Mouse (Mus musculus) heart, embryonic 12.5 days (tissue): Measurements from ENCODE around the gene Copg2. TPM values are rescaled to one million over a fixed set of nuclear protein-coding genes. Genes with fewer than 3 reads are reported as not detected.
A peak's percentile ranks its signal among the peaks of the same experiment; 100 is the strongest.

Source experiments
- ATAC-seq: fragments of 200-750 bp; cut with Nextera tagmentation; 2 replicates; pipeline ENCODE4 v1.8.0; 2017; ENCODE audit warnings: moderate TSS enrichment, moderate library complexity; ENCODE audit not compliant: insufficient number of reproducible peaks, low FRiP score
- H3K27ac ChIP-seq: fragments of 300-500 bp; sonication (generic); 2 replicates; pipeline ENCODE4 v1.5.1; 2016; ENCODE audit warnings: mild to moderate bottlenecking, moderate library complexity; ENCODE audit not compliant: poor library complexity, severe bottlenecking
- H3K27me3 ChIP-seq: fragments of 300-500 bp; sonication (generic); replicated peaks from 2 replicates; pipeline ENCODE4 v1.6.1; 2016; ENCODE audit warnings: mild to moderate bottlenecking, moderate library complexity
- H3K36me3 ChIP-seq: fragments of 300-500 bp; sonication (generic); 2 replicates; pipeline ENCODE4 v1.6.1; 2016; ENCODE audit warnings: mild to moderate bottlenecking, moderate library complexity
- H3K4me1 ChIP-seq: fragments of 300-500 bp; sonication (generic); replicated peaks from 2 replicates; pipeline ENCODE4 v1.6.1; 2016; ENCODE audit warnings: mild to moderate bottlenecking
- H3K4me2 ChIP-seq: fragments of 300-500 bp; sonication (generic); 2 replicates; pipeline ENCODE4 v1.6.1; 2016; ENCODE audit warnings: mild to moderate bottlenecking, moderate library complexity
- H3K4me3 ChIP-seq: fragments of 300-500 bp; sonication (generic); 2 replicates; pipeline ENCODE4 v1.5.1; 2016; ENCODE audit warnings: mild to moderate bottlenecking
- H3K9ac ChIP-seq: fragments of 300-500 bp; sonication (generic); 2 replicates; pipeline ENCODE4 v1.6.1; 2016; ENCODE audit warnings: mild to moderate bottlenecking, moderate library complexity
- H3K9me3 ChIP-seq: fragments of 300-500 bp; sonication (generic); replicated peaks from 2 replicates; pipeline ENCODE4 v1.6.1; 2016; ENCODE audit warnings: mild to moderate bottlenecking, moderate library complexity
- WGBS: fragments of 180-500 bp; shearing (Covaris S2); methylation state at CpG from one replicate; pipeline ENCODE4 v1.1.7; 2016; 5-methylcytosine and 5-hydroxymethylcytosine counted together
- polyA plus RNA-seq: library from polyadenylated mRNA; unstranded; fragments of >200 nt; fragmentation: Nextera tagmentation; extraction: Ambion mirVana; gene quantifications from 2 replicates; pipeline ENCODE4 v1.2.1, GENCODE M21; 2016

Gene Copg2
- polyA plus RNA-seq, 1 experiment from 2014 or later = 29.7 TPM

DNA sequence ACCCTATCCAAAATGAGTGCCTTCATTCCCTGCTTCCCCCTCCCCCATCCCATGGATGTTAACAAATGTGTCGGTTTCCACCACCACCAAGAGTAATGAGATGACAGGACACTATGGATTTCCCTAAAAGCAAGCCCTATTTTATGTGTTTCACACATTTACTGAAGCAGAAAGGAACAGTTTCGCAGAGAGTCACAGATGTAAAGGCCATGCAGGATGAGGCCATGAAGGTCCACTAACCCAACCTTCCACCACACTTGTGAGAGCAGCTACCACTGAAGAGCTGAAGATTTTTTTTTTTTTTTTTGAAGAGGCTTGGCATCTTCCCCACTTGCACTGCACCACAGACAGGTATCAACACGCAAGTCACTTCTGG, 787 bp downstream of the Copg2 start:
- ATAC-seq = no peak
- Histone ChIP-seq H3K4me3 (peak overlapping the region; percentile 78), H3K36me3 (no peaks in the 10 kb centered on the region), H3K9ac (peak overlapping the region; percentile 84), H3K27ac (peak overlapping the region; percentile 96), H3K9me3 (no peaks in the 10 kb centered on the region), H3K4me1 (peaks cover 11% of the 10 kb centered on the region), H3K4me2 (peak overlapping the region; percentile 69), H3K27me3 (no peaks in the 10 kb centered on the region)
- WGBS = 25% methylated on average over 3 of the region's 3 CpGs

GRCm38 (mm10) chr6:30893081-30893480, 3.5 kb downstream of the Copg2 start:
- H3K9me3 ChIP-seq = no peaks in the 10 kb centered on the region
- H3K4me3 ChIP-seq = no peak overlapping the region
- peaks cover 11% of the 10 kb centered on the region for H3K4me1 ChIP-seq
- H3K36me3 ChIP-seq = peaks cover 18% of the 10 kb centered on the region
- ATAC-seq = no peak
- no peak overlapping the region for H3K4me2 ChIP-seq
- no peak overlapping the region for H3K9ac ChIP-seq
- no peak overlapping the region for H3K27ac ChIP-seq
- WGBS = 80% methylated on average over 4 of the region's 4 CpGs
- H3K27me3 ChIP-seq = no peaks in the 10 kb centered on the region

DNA sequence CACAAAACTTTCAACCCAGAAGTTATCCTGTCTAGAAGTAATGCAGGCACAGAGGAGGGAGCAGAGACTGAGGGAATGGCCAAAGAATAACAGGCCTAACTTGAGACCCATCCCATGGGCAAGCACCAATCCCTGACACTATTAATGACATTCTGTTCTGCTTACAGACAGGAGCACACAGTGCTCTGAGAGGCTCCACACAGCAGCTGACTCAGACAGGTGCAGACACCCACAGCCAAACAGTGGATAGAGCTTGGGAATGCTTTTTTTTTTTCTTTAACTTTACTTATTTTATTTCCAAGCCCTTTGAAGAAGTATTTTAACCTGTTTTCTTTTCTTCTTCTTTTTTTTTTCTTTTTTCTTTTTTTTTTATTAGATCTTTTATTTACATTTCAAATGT, 4.8 kb downstream of the Copg2 start:
- ATAC-seq = no peak
- no peaks in the 10 kb centered on the region for H3K27me3 ChIP-seq
- no peak overlapping the region for H3K4me3 ChIP-seq
- no peaks in the 10 kb centered on the region for H3K9me3 ChIP-seq
- H3K4me1 ChIP-seq = peaks cover 8% of the 10 kb centered on the region; the same call in 1 of the 2 replicates
- peaks cover 20% of the 10 kb centered on the region for H3K36me3 ChIP-seq
- no peak overlapping the region for H3K9ac ChIP-seq
- H3K27ac ChIP-seq = no peak overlapping the region
- H3K4me2 ChIP-seq = no peak overlapping the region

DNA sequence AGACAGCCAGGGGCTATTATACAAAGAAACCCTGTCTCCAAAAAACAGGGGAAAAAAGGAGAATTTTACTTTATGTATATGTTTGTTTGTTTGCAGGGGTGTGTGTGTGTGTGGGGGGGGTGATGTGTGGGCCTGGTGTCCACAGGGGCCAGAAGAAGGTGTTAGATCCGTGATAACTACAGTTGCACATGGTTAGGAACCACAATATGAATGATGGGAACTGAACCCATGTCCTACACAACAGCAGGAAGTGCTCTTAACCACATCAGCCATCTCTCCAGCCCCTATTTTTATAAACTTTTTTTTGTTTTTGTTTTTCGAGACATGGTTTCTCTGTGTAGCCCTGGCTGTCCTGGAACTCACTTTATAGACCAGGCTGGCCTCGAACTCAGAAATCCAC, 11.7 kb downstream of the Copg2 start:
- no peaks in the 10 kb centered on the region for H3K4me1 ChIP-seq
- no peak overlapping the region for H3K9ac ChIP-seq
- 80% methylated on average over 3 of the region's 3 CpGs for WGBS
- no peaks in the 10 kb centered on the region for H3K27me3 ChIP-seq
- H3K4me2 ChIP-seq = no peak overlapping the region
- peaks cover 48% of the 10 kb centered on the region for H3K36me3 ChIP-seq
- no peaks in the 10 kb centered on the region for H3K9me3 ChIP-seq
- H3K27ac ChIP-seq = no peak overlapping the region
- H3K4me3 ChIP-seq = no peak overlapping the region
- ATAC-seq = no peak

DNA sequence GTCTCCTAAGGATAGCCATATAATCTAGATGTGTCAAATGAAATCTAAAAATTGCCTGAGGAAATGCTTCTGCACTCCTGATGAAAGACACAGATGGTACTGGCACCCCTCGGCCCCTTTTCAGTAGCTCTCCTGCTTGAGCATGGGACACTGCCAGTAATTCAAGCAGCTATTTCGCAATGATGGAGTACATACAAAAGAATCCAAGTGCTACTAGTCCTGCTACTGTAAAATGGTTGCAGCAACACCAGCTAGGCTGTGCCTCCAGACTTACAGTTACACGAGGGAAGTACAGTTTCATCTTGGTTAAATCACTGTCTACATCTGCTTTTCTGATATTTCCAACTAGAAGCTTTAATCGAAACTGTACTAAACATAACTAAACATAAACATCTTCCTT, 13.1 kb downstream of the Copg2 start:
- Histone ChIP-seq H3K27me3 (no peaks in the 10 kb centered on the region), H3K36me3 (peaks cover 38% of the 10 kb centered on the region), H3K4me3 (no peak overlapping the region), H3K4me1 (no peaks in the 10 kb centered on the region), H3K27ac (no peak overlapping the region), H3K9ac (no peak overlapping the region), H3K4me2 (no peak overlapping the region), H3K9me3 (no peaks in the 10 kb centered on the region)
- WGBS = 85% methylated on average over 4 of the region's 4 CpGs
- no peak for ATAC-seq

DNA sequence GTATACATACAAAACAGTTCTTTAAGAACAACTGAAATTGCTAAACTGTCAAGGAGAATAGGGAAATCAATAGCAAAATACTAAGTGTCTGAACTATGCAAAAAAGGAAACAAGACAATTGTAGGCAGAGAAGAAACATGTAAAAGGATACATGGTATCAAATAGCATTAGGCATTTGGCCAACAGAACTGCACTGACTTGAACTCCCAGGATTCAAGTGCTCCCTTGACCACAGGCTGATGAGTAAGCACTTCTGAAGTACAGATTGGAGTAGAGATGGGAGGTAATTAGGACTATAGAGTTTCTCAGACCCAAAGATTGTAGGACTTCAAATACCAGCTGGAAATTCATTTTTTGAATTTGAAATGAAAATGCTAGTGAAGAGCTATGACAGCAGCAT, 19.9 kb downstream of the Copg2 start:
- H3K9me3 ChIP-seq = no peaks in the 10 kb centered on the region
- no peaks in the 10 kb centered on the region for H3K27me3 ChIP-seq
- peaks cover 40% of the 10 kb centered on the region for H3K36me3 ChIP-seq
- no peak for ATAC-seq
- H3K27ac ChIP-seq = no peak overlapping the region
- no peak overlapping the region for H3K4me3 ChIP-seq
- no peak overlapping the region for H3K4me2 ChIP-seq
- H3K9ac ChIP-seq = no peak overlapping the region
- 0 out of 2 replicates have a peak, but pooled peaks cover 4% of the 10 kb centered on the region for H3K4me1 ChIP-seq

GRCm38 (mm10) chr6:30866501-30866900, 30.1 kb downstream of the Copg2 start:
- Histone ChIP-seq H3K36me3 (peaks cover 5% of the 10 kb centered on the region), H3K27me3 (no peaks in the 10 kb centered on the region), H3K4me2 (no peak overlapping the region), H3K4me3 (no peak overlapping the region), H3K4me1 (0 out of 2 replicates have a peak, but pooled peaks cover 3% of the 10 kb centered on the region), H3K9me3 (no peaks in the 10 kb centered on the region), H3K27ac (peak overlapping the region; percentile 29; the same call in 1 of the 2 replicates), H3K9ac (no peak overlapping the region)
- WGBS = 64% methylated on average over 1 of the region's 1 CpGs
- no peak for ATAC-seq

- WGBS = 75% methylated on average over 3 of the region's 3 CpGs
- no peak overlapping the region for H3K9ac ChIP-seq
- ATAC-seq = no peak
Observed at GRCm38 (mm10) chr6:30865031-30865678, 31.4 kb downstream of the Copg2 start.

DNA sequence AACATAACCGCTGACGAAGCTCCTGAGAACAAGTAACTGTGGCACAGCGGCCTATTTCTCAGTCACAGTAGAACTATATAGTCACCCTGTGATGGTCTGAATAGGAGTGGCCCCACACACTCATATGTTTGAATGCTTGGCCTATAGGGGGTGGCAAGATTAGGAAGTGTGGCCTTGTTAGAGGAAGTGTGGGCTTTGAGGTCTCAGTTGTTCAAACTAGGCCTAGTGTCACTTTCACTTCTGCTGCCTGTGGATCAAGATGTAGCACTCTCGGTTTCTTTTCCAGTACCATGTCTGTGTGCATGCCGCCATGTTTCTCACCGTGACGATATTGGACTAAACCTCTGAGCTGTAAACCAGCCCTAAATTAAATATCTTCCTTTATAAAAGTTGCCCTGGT, 40.6 kb downstream of the Copg2 start:
- Histone ChIP-seq H3K9ac (no peak overlapping the region), H3K27ac (no peak overlapping the region), H3K27me3 (no peaks in the 10 kb centered on the region), H3K9me3 (no peaks in the 10 kb centered on the region), H3K36me3 (peaks cover 35% of the 10 kb centered on the region), H3K4me2 (no peak overlapping the region), H3K4me3 (no peak overlapping the region), H3K4me1 (no peaks in the 10 kb centered on the region)
- WGBS = 93% methylated on average over 7 of the region's 7 CpGs
- ATAC-seq = no peak

More at GRCm38 (mm10) chr6:30865031-30865678, 31.4 kb downstream of the Copg2 start:
- H3K27ac ChIP-seq = no peak overlapping the region
- H3K9me3 ChIP-seq = no peaks in the 10 kb centered on the region
- no peak overlapping the region for H3K4me2 ChIP-seq
- peaks cover 5% of the 10 kb centered on the region; the same call in 1 of the 2 replicates for H3K36me3 ChIP-seq
- no peak overlapping the region for H3K4me3 ChIP-seq
- H3K27me3 ChIP-seq = no peaks in the 10 kb centered on the region
- 0 out of 2 replicates have a peak, but pooled peaks cover 3% of the 10 kb centered on the region for H3K4me1 ChIP-seq

DNA sequence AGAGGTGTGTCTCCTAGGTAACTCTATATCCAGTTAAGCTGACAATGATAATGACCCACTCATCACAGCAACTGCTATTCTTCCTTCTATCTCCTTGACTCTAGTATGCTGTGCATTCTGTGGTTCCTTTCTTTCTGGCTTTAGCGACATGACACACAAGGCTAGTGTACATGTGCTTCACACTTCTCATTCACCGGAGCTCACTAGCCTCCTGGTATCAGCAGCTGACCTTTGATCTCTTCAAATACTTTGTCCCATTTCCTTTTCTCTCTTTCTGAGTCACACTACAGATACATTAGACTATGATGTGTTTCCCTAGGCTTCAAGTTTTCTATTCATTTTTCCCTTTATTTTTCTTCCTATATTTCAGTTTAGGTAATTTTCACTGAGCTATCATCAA, 41.4 kb downstream of the Copg2 start:
- H3K27me3 ChIP-seq = no peaks in the 10 kb centered on the region
- 70% methylated on average over 2 of the region's 2 CpGs for WGBS
- no peak overlapping the region for H3K9ac ChIP-seq
- H3K36me3 ChIP-seq = peaks cover 31% of the 10 kb centered on the region
- no peaks in the 10 kb centered on the region for H3K4me1 ChIP-seq
- no peak overlapping the region for H3K4me2 ChIP-seq
- no peak overlapping the region for H3K27ac ChIP-seq
- no peak for ATAC-seq
- no peaks in the 10 kb centered on the region for H3K9me3 ChIP-seq
- no peak overlapping the region for H3K4me3 ChIP-seq

DNA sequence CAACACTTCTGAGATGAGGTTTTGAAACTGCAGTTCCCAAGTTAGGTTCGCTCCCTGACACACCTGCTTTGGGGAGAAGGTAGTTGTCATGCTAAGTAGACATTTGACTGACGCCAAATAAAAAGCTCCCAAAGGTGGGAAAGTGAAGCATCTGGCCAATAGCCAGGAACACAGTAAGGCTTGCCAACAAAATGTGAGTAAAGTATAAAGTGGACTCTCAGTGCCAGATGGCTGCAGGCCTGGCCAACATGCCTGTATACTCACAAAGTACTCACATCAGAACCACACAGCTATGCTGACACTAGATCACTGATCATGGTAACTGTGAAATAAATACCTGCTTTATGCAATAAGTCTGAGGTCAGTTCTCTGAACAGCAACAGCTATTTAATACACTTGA, 46.8 kb downstream of the Copg2 start:
- Histone ChIP-seq H3K4me3 (no peak overlapping the region), H3K27ac (no peak overlapping the region), H3K9ac (no peak overlapping the region), H3K27me3 (no peaks in the 10 kb centered on the region), H3K4me1 (no peaks in the 10 kb centered on the region), H3K36me3 (peaks cover 19% of the 10 kb centered on the region), H3K4me2 (no peak overlapping the region), H3K9me3 (no peaks in the 10 kb centered on the region; the same call in 1 of the 2 replicates)
- 81% methylated on average over 2 of the region's 2 CpGs for whole genome bisulfite sequencing
- ATAC-seq = no peak

- Histone ChIP-seq H3K9me3 (no peaks in the 10 kb centered on the region), H3K4me3 (no peak overlapping the region), H3K9ac (no peak overlapping the region), H3K27me3 (no peaks in the 10 kb centered on the region), H3K4me2 (no peak overlapping the region), H3K4me1 (no peaks in the 10 kb centered on the region), H3K36me3 (peaks cover 5% of the 10 kb centered on the region; the same call in 1 of the 2 replicates), H3K27ac (no peak overlapping the region)
- 69% methylated on average over 2 of the region's 2 CpGs for WGBS
- ATAC-seq = no peak
Observed at GRCm38 (mm10) chr6:30832241-30832640, 64.4 kb downstream of the Copg2 start.
